Mouse (Mus musculus): ENCODE results near the gene Kctd11.

DNA sequence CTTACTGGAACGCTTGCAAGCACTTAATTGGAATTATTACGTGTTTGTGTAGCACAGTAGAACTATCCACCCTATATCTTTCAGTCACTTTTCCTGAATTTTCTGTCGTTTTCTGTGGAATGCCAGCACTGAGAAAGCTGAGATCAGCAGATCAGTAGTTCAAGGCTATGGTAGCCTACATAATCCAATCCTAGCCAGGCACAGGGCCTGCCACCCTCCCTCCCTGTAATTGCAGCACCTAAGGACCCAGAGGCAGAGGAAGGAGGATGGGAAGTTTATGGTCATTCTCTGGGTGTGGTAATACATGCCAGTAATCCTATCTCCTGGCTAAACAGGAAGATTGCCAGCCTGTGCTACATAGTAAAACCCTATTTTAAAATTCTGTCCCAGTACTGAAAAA is 41.6 kb upstream of the Kctd11 start:
- no peak for TF ChIP-seq CTCF (conservative IDR thresholded peaks at IDR 0.05 in 1 of 2, IDR thresholded peaks at IDR 0.05 in 1 of 2; ENCODE audit: low read depth in 2 of 2, low read length in 2 of 2)
- TF ChIP-seq POLR2A (IDR thresholded peaks at IDR 0.05; ENCODE audit: low read depth, low read length): no peak
- no peak for TF ChIP-seq MXI1 (IDR thresholded peaks at IDR 0.05; ENCODE audit: low read depth, low read length)
- no peak for TF ChIP-seq MAX (IDR thresholded peaks at IDR 0.05; ENCODE audit: low read length)
- TF ChIP-seq TCF12 (IDR thresholded peaks at IDR 0.05; ENCODE audit: low read depth, low read length): no peak
- no peak for TF ChIP-seq ZC3H11A (IDR thresholded peaks at IDR 0.05; ENCODE audit: low read depth, low read length)
- no peak for TF ChIP-seq GABPA (IDR thresholded peaks at IDR 0.05; ENCODE audit: insufficient replicate concordance, low read depth, low read length)
- TF ChIP-seq KAT2A (IDR thresholded peaks at IDR 0.05; ENCODE audit: insufficient replicate concordance, low read length): no peak
- no peak for TF ChIP-seq TBP (conservative IDR thresholded peaks at IDR 0.05; ENCODE audit: low read depth, low read length)
- no peak for TF ChIP-seq MAZ (IDR thresholded peaks at IDR 0.05; ENCODE audit: low read depth, low read length)
- TF ChIP-seq ELF1 (IDR thresholded peaks at IDR 0.05; ENCODE audit: low read depth, low read length): no peak
- TF ChIP-seq UBTF (IDR thresholded peaks at IDR 0.05; ENCODE audit: low read depth, low read length): no peak
